ENCODE assay signal across 25 mouse cellular contexts in the genomic region with DNA sequence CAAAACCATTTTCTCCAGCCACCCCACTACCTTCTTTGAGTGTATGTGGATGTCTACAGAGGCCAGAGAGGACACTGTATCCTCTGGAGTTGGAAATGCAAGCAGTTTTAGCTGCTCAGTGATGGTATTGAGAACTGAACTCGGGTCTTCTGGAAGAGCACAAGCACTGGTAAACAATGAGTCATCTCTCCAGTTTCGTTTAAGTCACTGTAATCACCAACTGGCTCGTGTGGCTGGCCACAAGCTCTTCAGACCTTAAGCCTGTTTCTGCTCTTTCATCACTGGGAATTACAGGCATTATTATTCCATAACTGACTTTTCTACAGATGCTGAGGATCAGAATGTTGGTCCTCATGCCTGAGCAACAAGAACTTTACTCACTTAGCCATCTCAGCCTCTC.
"Had no signal": no experiment of that assay in that cellular context is flagged by ENCODE, and none has a peak within 500 bp of the region (broad histone marks: within the 10 kb centered on the region; RNA-seq: fewer than 3 reads in every experiment).

No protein-coding gene starts in this region.

- H3K4me3 ChIP-seq: heart, embryonic 13.5 days; heart, embryonic 15.5 days; hindbrain, embryonic 13.5 days; hindbrain, embryonic 15.5 days; intestine, embryonic 15.5 days; layer of hippocampus, adult 2 months; left cerebral cortex, adult 2 months; limb, embryonic 13.5 days; limb, embryonic 15.5 days had no signal

- H3K9me3 ChIP-seq: heart, embryonic 13.5 days; heart, embryonic 15.5 days; hindbrain, embryonic 13.5 days; hindbrain, embryonic 15.5 days; intestine, embryonic 15.5 days; limb, embryonic 13.5 days; limb, embryonic 15.5 days had no signal

- H3K27ac ChIP-seq: heart, embryonic 13.5 days; heart, embryonic 15.5 days; hindbrain, embryonic 13.5 days; hindbrain, embryonic 15.5 days; hindbrain, postnatal 0 days; intestine, embryonic 15.5 days; layer of hippocampus, adult 2 months; left cerebral cortex, adult 2 months; limb, embryonic 13.5 days; limb, embryonic 15.5 days had no signal

- H3K4me2 ChIP-seq: heart, embryonic 11.5 days; heart, embryonic 13.5 days; heart, embryonic 15.5 days; hindbrain, embryonic 13.5 days; hindbrain, embryonic 15.5 days; intestine, embryonic 15.5 days; limb, embryonic 13.5 days; limb, embryonic 15.5 days; liver, embryonic 11.5 days had no signal

- H3K36me3 ChIP-seq: heart, embryonic 15.5 days; hindbrain, embryonic 15.5 days; intestine, embryonic 15.5 days; limb, embryonic 15.5 days had no signal

- DNase-seq: gastrocnemius, postnatal 14 days; gastrocnemius, postnatal 36 days; heart, adult 18-20 months; heart, postnatal 14 days; heart, postnatal 36 days; kidney, adult 18-20 months; kidney, adult 8-10 months; kidney, postnatal 10 days; kidney, postnatal 25 days; kidney, postnatal 4 days; left cerebral cortex, postnatal 4 days had no signal

- H3K4me1 ChIP-seq: heart, embryonic 13.5 days; heart, embryonic 15.5 days; hindbrain, embryonic 13.5 days; hindbrain, embryonic 15.5 days; intestine, embryonic 15.5 days; limb, embryonic 13.5 days; limb, embryonic 15.5 days had no signal

- ATAC-seq: hindbrain, postnatal 0 days; inflammation-experienced regulatory T-cells, adult 6 months; intestine, embryonic 15.5 days; intestine, postnatal 0 days had no signal

- H3K9ac ChIP-seq: heart, embryonic 13.5 days; heart, embryonic 15.5 days; hindbrain, embryonic 13.5 days; hindbrain, embryonic 15.5 days; intestine, embryonic 15.5 days; limb, embryonic 13.5 days; limb, embryonic 15.5 days had no signal

- H3K27me3 ChIP-seq: heart, embryonic 13.5 days; heart, embryonic 15.5 days; hindbrain, embryonic 13.5 days; hindbrain, embryonic 15.5 days; intestine, embryonic 15.5 days; limb, embryonic 13.5 days; limb, embryonic 15.5 days had no signal
